Mouse (Mus musculus): ENCODE measurements at regions not wholly inside any gene's neighbourhood (a gene's known extent, or its start where the extent isn't known, plus 50 kb on each side); places are given as distances from the start of the nearest gene placed in this dataset.

DNA sequence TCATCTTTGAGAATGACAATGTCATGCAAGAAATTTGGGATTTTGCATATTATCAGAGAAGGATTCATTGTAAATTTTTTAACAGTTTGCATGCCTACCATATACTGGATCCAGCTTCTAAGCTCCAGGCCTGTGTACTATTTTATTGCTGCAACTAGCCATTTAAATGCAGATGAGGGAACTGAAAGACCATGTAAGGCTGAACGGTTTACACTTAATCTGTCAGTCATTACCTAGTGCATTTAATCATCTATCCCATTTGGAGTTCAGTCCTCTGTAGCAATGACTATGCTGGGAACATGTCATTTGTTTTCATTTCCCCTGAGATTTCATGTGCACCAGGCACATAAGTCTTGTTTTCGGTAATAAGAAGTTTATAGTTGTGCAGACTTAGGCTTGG lies 631.8 kb upstream of the Gm21961 start:
- ATAC-seq (ENCODE audit: low read depth) = peak; percentile 46; the same call in 1 of the 2 replicates

DNA sequence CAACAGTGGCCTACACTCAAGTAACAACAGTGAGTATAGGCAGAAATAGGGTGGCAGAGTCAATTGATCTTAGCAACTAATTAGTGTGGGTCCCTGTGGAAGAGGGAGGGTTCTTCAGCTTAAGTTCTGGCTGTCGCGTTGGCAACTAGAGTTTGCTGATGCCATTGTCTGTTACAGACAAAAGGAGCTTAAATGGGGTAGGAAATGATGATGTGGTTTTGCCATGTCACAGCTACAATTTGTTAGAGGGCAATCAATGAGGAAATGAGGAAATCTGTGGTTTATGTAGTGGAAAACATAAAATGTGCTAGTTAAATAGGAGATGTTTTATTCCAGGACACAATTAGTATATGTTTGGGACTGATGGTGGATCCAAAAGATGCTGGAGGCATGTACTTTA lies 624.8 kb upstream of the Gm21961 start:
- 50% methylated on average over 2 of the region's 2 CpGs for WGBS
- Histone ChIP-seq H3K36me3 (ENCODE audit: control insufficient read depth, insufficient read depth, low read length) (no peaks in the 10 kb centered on the region), H3K27ac (ENCODE audit: low read depth, low read length) (no peak overlapping the region), H3K9ac (replicated peaks; ENCODE audit: low read depth, low read length) (no peak overlapping the region), H3K4me2 (ENCODE audit: low read depth, low read length) (no peak overlapping the region), H3K27me3 (ENCODE audit: control insufficient read depth, insufficient read depth, low read length) (no peaks in the 10 kb centered on the region), H3K9me3 (ENCODE audit: control insufficient read depth, low read length) (no peaks in the 10 kb centered on the region), H3K4me1 (ENCODE audit: control insufficient read depth, insufficient read depth, low read length) (no peaks in the 10 kb centered on the region), H3K4me3 (ENCODE audit: low read depth, low read length) (no peak overlapping the region)
- 0 out of 2 replicates have a peak, but pooled peaks have one; percentile 18 for ATAC-seq (ENCODE audit: low read depth)

More for the DNA sequence above, 631.8 kb upstream of the Gm21961 start:
- Histone ChIP-seq H3K9me3 (ENCODE audit: control insufficient read depth, low read length) (no peaks in the 10 kb centered on the region), H3K9ac (replicated peaks; ENCODE audit: low read depth, low read length) (no peak overlapping the region), H3K4me2 (ENCODE audit: low read depth, low read length) (no peak overlapping the region), H3K27ac (ENCODE audit: low read depth, low read length) (no peak overlapping the region), H3K4me1 (ENCODE audit: control insufficient read depth, insufficient read depth, low read length) (no peaks in the 10 kb centered on the region), H3K27me3 (ENCODE audit: control insufficient read depth, insufficient read depth, low read length) (no peaks in the 10 kb centered on the region), H3K4me3 (ENCODE audit: low read depth, low read length) (no peak overlapping the region), H3K36me3 (ENCODE audit: control insufficient read depth, insufficient read depth, low read length) (no peaks in the 10 kb centered on the region)
- WGBS = 29% methylated on average over 2 of the region's 2 CpGs

GRCm38 (mm10) chr15:65637520-65638184 lies 622.9 kb upstream of the Gm21961 start:
- H3K9ac ChIP-seq (replicated peaks; ENCODE audit: low read depth, low read length) = no peak overlapping the region
- no peaks in the 10 kb centered on the region for H3K9me3 ChIP-seq (ENCODE audit: control insufficient read depth, low read length)
- no peak overlapping the region for H3K4me2 ChIP-seq (ENCODE audit: low read depth, low read length)
- H3K4me3 ChIP-seq (ENCODE audit: low read depth, low read length) = no peak overlapping the region
- H3K27ac ChIP-seq (ENCODE audit: low read depth, low read length) = no peak overlapping the region
- WGBS = 35% methylated on average over 6 of the region's 6 CpGs
- no peaks in the 10 kb centered on the region for H3K4me1 ChIP-seq (ENCODE audit: control insufficient read depth, insufficient read depth, low read length)
- no peaks in the 10 kb centered on the region for H3K27me3 ChIP-seq (ENCODE audit: control insufficient read depth, insufficient read depth, low read length)
- peak; percentile 87 for ATAC-seq (ENCODE audit: low read depth)
- H3K36me3 ChIP-seq (ENCODE audit: control insufficient read depth, insufficient read depth, low read length) = no peaks in the 10 kb centered on the region

DNA sequence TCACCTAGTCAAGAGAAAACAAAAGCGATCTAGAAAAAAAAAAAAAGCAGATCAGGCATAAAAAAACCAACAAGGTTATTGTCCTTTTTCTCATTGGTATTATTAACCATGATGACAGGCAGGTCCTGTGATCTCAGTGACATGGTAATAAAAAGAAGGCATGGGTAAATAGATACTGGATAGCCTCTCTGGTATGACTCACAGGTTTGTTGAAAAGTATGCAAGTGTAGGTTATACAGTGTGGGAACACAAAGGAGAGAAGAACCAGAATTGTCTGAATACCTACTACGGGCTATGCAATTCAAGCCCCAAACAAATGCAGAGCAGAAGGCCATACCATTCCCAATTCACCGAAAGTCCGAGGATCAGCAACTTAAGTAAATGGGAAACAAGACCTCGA lies 617.7 kb upstream of the Gm21961 start:
- H3K36me3 ChIP-seq (ENCODE audit: control insufficient read depth, insufficient read depth, low read length) = no peaks in the 10 kb centered on the region
- no peak overlapping the region for H3K9ac ChIP-seq (replicated peaks; ENCODE audit: low read depth, low read length)
- no peak overlapping the region for H3K27ac ChIP-seq (ENCODE audit: low read depth, low read length)
- no peak overlapping the region for H3K4me3 ChIP-seq (ENCODE audit: low read depth, low read length)
- no peak for ATAC-seq (ENCODE audit: low read depth)
- H3K4me1 ChIP-seq (ENCODE audit: control insufficient read depth, insufficient read depth, low read length) = no peaks in the 10 kb centered on the region
- WGBS = 87% methylated on average over 5 of the region's 5 CpGs
- H3K4me2 ChIP-seq (ENCODE audit: low read depth, low read length) = no peak overlapping the region
- no peaks in the 10 kb centered on the region for H3K27me3 ChIP-seq (ENCODE audit: control insufficient read depth, insufficient read depth, low read length)
- H3K9me3 ChIP-seq (ENCODE audit: control insufficient read depth, low read length) = no peaks in the 10 kb centered on the region

- no peak overlapping the region for H3K4me3 ChIP-seq (ENCODE audit: low read depth, low read length)
- H3K9me3 ChIP-seq (ENCODE audit: control insufficient read depth, low read length) = no peaks in the 10 kb centered on the region
- ATAC-seq (ENCODE audit: low read depth) = no peak
- H3K27me3 ChIP-seq (ENCODE audit: control insufficient read depth, insufficient read depth, low read length) = no peaks in the 10 kb centered on the region
- H3K27ac ChIP-seq (ENCODE audit: low read depth, low read length) = no peak overlapping the region
- H3K4me2 ChIP-seq (ENCODE audit: low read depth, low read length) = no peak overlapping the region
- H3K36me3 ChIP-seq (ENCODE audit: control insufficient read depth, insufficient read depth, low read length) = no peaks in the 10 kb centered on the region
- H3K4me1 ChIP-seq (ENCODE audit: control insufficient read depth, insufficient read depth, low read length) = no peaks in the 10 kb centered on the region
- WGBS = 84% methylated on average over 1 of the region's 1 CpGs
- no peak overlapping the region for H3K9ac ChIP-seq (replicated peaks; ENCODE audit: low read depth, low read length)
Measured at GRCm38 (mm10) chr15:65630476-65630875, 615.8 kb upstream of the Gm21961 start.

- 33% methylated on average over 2 of the region's 2 CpGs for WGBS
Measured at GRCm38 (mm10) chr15:65592718-65593477, 578.2 kb upstream of the Gm21961 start.

GRCm38 (mm10) chr15:65585566-65585965 lies 570.9 kb upstream of the Gm21961 start:
- Histone ChIP-seq H3K9me3 (ENCODE audit: control insufficient read depth, low read length) (no peaks in the 10 kb centered on the region), H3K36me3 (ENCODE audit: control insufficient read depth, insufficient read depth, low read length) (no peaks in the 10 kb centered on the region), H3K4me1 (ENCODE audit: control insufficient read depth, insufficient read depth, low read length) (no peaks in the 10 kb centered on the region), H3K4me3 (ENCODE audit: low read depth, low read length) (no peak overlapping the region), H3K27ac (ENCODE audit: low read depth, low read length) (no peak overlapping the region), H3K4me2 (ENCODE audit: low read depth, low read length) (no peak overlapping the region), H3K9ac (replicated peaks; ENCODE audit: low read depth, low read length) (no peak overlapping the region), H3K27me3 (ENCODE audit: control insufficient read depth, insufficient read depth, low read length) (no peaks in the 10 kb centered on the region)
- WGBS = 85% methylated on average over 2 of the region's 2 CpGs
- no peak for ATAC-seq (ENCODE audit: low read depth)

More at GRCm38 (mm10) chr15:65592718-65593477, 578.2 kb upstream of the Gm21961 start:
- Histone ChIP-seq H3K4me1 (ENCODE audit: control insufficient read depth, insufficient read depth, low read length) (no peaks in the 10 kb centered on the region), H3K9me3 (ENCODE audit: control insufficient read depth, low read length) (no peaks in the 10 kb centered on the region), H3K4me2 (ENCODE audit: low read depth, low read length) (no peak overlapping the region), H3K4me3 (ENCODE audit: low read depth, low read length) (no peak overlapping the region), H3K27ac (ENCODE audit: low read depth, low read length) (no peak overlapping the region), H3K36me3 (ENCODE audit: control insufficient read depth, insufficient read depth, low read length) (no peaks in the 10 kb centered on the region), H3K27me3 (ENCODE audit: control insufficient read depth, insufficient read depth, low read length) (no peaks in the 10 kb centered on the region), H3K9ac (replicated peaks; ENCODE audit: low read depth, low read length) (no peak overlapping the region)
- peak; percentile 89 for ATAC-seq (ENCODE audit: low read depth)

- Histone ChIP-seq H3K36me3 (ENCODE audit: control insufficient read depth, insufficient read depth, low read length) (no peaks in the 10 kb centered on the region), H3K27ac (ENCODE audit: low read depth, low read length) (no peak overlapping the region), H3K4me2 (ENCODE audit: low read depth, low read length) (no peak overlapping the region), H3K27me3 (ENCODE audit: control insufficient read depth, insufficient read depth, low read length) (no peaks in the 10 kb centered on the region), H3K9me3 (ENCODE audit: control insufficient read depth, low read length) (no peaks in the 10 kb centered on the region), H3K4me1 (ENCODE audit: control insufficient read depth, insufficient read depth, low read length) (no peaks in the 10 kb centered on the region), H3K9ac (replicated peaks; ENCODE audit: low read depth, low read length) (no peak overlapping the region), H3K4me3 (ENCODE audit: low read depth, low read length) (no peak overlapping the region)
- no peak for ATAC-seq (ENCODE audit: low read depth)
- WGBS = 90% methylated on average over 1 of the region's 1 CpGs
Measured at GRCm38 (mm10) chr15:65579353-65579752, 564.6 kb upstream of the Gm21961 start.

DNA sequence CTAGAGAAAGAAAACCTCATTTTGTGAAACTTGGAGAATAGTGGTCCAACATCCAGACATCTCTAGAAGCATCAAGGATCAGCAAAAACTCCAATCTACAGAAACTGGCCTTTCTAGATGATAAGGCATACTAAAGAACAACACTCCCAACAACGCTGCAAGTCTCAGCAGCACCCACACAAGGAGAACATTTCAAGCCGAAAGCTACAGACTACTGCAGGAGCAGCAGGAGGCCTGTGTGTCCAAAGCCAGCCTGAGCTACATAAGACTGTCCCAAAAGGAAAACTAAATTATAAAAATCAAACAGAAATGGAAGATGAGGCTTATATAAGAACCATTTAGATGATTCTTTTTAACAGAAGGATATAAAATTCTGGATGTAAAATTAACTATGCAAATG lies 553.2 kb upstream of the Gm21961 start:
- Histone ChIP-seq H3K27ac (ENCODE audit: low read depth, low read length) (no peak overlapping the region), H3K27me3 (ENCODE audit: control insufficient read depth, insufficient read depth, low read length) (no peaks in the 10 kb centered on the region), H3K9ac (replicated peaks; ENCODE audit: low read depth, low read length) (no peak overlapping the region), H3K4me2 (ENCODE audit: low read depth, low read length) (no peak overlapping the region), H3K36me3 (ENCODE audit: control insufficient read depth, insufficient read depth, low read length) (no peaks in the 10 kb centered on the region), H3K4me3 (ENCODE audit: low read depth, low read length) (no peak overlapping the region), H3K4me1 (ENCODE audit: control insufficient read depth, insufficient read depth, low read length) (no peaks in the 10 kb centered on the region), H3K9me3 (ENCODE audit: control insufficient read depth, low read length) (no peaks in the 10 kb centered on the region)
- 94% methylated on average over 2 of the region's 2 CpGs for WGBS
- no peak for ATAC-seq (ENCODE audit: low read depth)
